Mouse (Mus musculus) stomach, postnatal 0 days (tissue): ENCODE measurements at regions not wholly inside any gene's neighbourhood (a gene's known extent, or its start where the extent isn't known, plus 50 kb on each side); places are given as distances from the start of the nearest gene placed in this dataset.

Experiments used
- ATAC-seq: fragments of 200-750 bp; cut with Nextera tagmentation; 2 replicates; pipeline ENCODE4 v1.8.0; 2017; ENCODE audit not compliant: low FRiP score, low TSS enrichment
- DNase-seq: peaks from one replicate; pipeline ENCODE4 v3.0.0-alpha.2; 2016; ENCODE audit warnings: low spot score
- H3K27ac ChIP-seq: fragments of 300-500 bp; sonication (generic); replicated peaks from 2 replicates; pipeline ENCODE4 v1.5.1; 2014; ENCODE audit warnings: mild to moderate bottlenecking, control low read depth
- H3K27me3 ChIP-seq: fragments of 300-500 bp; sonication (generic); 2 replicates; pipeline ENCODE4 v1.6.1; 2014; ENCODE audit warnings: low read length; ENCODE audit not compliant: control insufficient read depth, insufficient read depth
- H3K36me3 ChIP-seq: fragments of 300-500 bp; sonication (generic); 2 replicates; pipeline ENCODE4 v1.6.1; 2014; ENCODE audit warnings: low read length, mixed read lengths; ENCODE audit not compliant: control insufficient read depth, insufficient read depth
- H3K4me1 ChIP-seq: fragments of 300-500 bp; sonication (generic); replicated peaks from 2 replicates; pipeline ENCODE4 v1.6.1; 2014; ENCODE audit warnings: antibody characterized with exemption; ENCODE audit not compliant: control insufficient read depth, insufficient read depth
- H3K4me2 ChIP-seq: fragments of 300-500 bp; sonication (generic); replicated peaks from 2 replicates; pipeline ENCODE4 v1.6.1; 2014; ENCODE audit warnings: low read depth, mild to moderate bottlenecking, control low read depth, moderate library complexity
- H3K4me3 ChIP-seq: fragments of 300-500 bp; sonication (generic); 2 replicates; pipeline ENCODE4 v1.5.1; 2014; ENCODE audit warnings: low read depth, low read length, control low read depth
- H3K9ac ChIP-seq: fragments of 300-500 bp; sonication (generic); 2 replicates; pipeline ENCODE4 v1.6.1; 2014; ENCODE audit warnings: mild to moderate bottlenecking, low read length, control low read depth, mixed read lengths
- H3K9me3 ChIP-seq: fragments of 300-500 bp; sonication (generic); 2 replicates; pipeline ENCODE4 v1.6.1; 2016; ENCODE audit warnings: low read length; ENCODE audit not compliant: control insufficient read depth
- CTCF ChIP-seq: IDR thresholded peaks from 2 replicates; pipeline ENCODE4 v1.5.1; 2016; ENCODE audit warnings: antibody characterized with exemption, low read depth, mild to moderate bottlenecking, moderate library complexity
- EP300 ChIP-seq: optimal IDR thresholded peaks from 2 replicates; pipeline ENCODE3; 2016; ENCODE audit warnings: antibody characterized with exemption
- WGBS: fragments of 180-500 bp; shearing (Covaris S2); extraction: QIAGEN DNeasy Blood & Tissue Kit; methylation state at CpG from one replicate; pipeline ENCODE4 v1.1.7; 2014; 5-methylcytosine and 5-hydroxymethylcytosine counted together

GRCm38 (mm10) chr2:3941496-3941895 is 76.0 kb upstream of the Frmd4a start:
- no peak overlapping the region for H3K4me2 ChIP-seq
- TF ChIP-seq CTCF (no peak), EP300 (no peak)
- 92% methylated on average over 1 of the region's 1 CpGs for WGBS
- no peaks in the 10 kb centered on the region for H3K27me3 ChIP-seq
- ATAC-seq (no peak), DNase-seq (no peak)
- no peaks in the 10 kb centered on the region for H3K36me3 ChIP-seq
- H3K4me1 ChIP-seq, result no peaks in the 10 kb centered on the region
- no peak overlapping the region for H3K27ac ChIP-seq
- no peaks in the 10 kb centered on the region for H3K9me3 ChIP-seq
- H3K9ac ChIP-seq, result no peak overlapping the region
- no peak overlapping the region for H3K4me3 ChIP-seq

- Histone ChIP-seq H3K4me1 (no peaks in the 10 kb centered on the region), H3K36me3 (no peaks in the 10 kb centered on the region), H3K4me3 (no peak overlapping the region), H3K9me3 (no peaks in the 10 kb centered on the region), H3K4me2 (no peak overlapping the region), H3K27ac (no peak overlapping the region), H3K9ac (no peak overlapping the region), H3K27me3 (no peaks in the 10 kb centered on the region)
- TF ChIP-seq CTCF (no peak), EP300 (no peak)
- ATAC-seq, result no peak
- no peak for DNase-seq
- 91% methylated on average over 3 of the region's 3 CpGs for WGBS
These were observed 70.1 kb upstream of the Frmd4a start for GRCm38 (mm10) chr2:3947432-3947831.

- TF ChIP-seq CTCF (no peak), EP300 (no peak)
- 54% methylated on average over 1 of the region's 1 CpGs for WGBS
- Histone ChIP-seq H3K36me3 (no peaks in the 10 kb centered on the region), H3K9ac (no peak overlapping the region), H3K4me2 (no peak overlapping the region), H3K4me1 (no peaks in the 10 kb centered on the region), H3K9me3 (no peaks in the 10 kb centered on the region), H3K27ac (no peak overlapping the region), H3K4me3 (no peak overlapping the region), H3K27me3 (no peaks in the 10 kb centered on the region)
- no peak for DNase-seq
- no peak for ATAC-seq
These were observed 69.2 kb upstream of the Frmd4a start for GRCm38 (mm10) chr2:3948331-3948730.

GRCm38 (mm10) chr2:3957491-3957890 is 60.0 kb upstream of the Frmd4a start:
- Histone ChIP-seq H3K9ac (no peak overlapping the region), H3K27me3 (no peaks in the 10 kb centered on the region), H3K27ac (no peak overlapping the region), H3K4me3 (no peak overlapping the region), H3K4me1 (no peaks in the 10 kb centered on the region), H3K4me2 (no peak overlapping the region), H3K36me3 (no peaks in the 10 kb centered on the region), H3K9me3 (0 out of 2 replicates have a peak, but pooled peaks cover 5% of the 10 kb centered on the region)
- ATAC-seq (no peak), DNase-seq (no peak)
- no peak for TF ChIP-seq CTCF
- no peak for TF ChIP-seq EP300

GRCm38 (mm10) chr2:3958065-3958641 is 59.4 kb upstream of the Frmd4a start:
- no peak overlapping the region for H3K27ac ChIP-seq
- no peaks in the 10 kb centered on the region for H3K4me1 ChIP-seq
- H3K4me2 ChIP-seq, result 0 out of 2 replicates have a peak overlapping the region, but pooled peaks have one; percentile 14
- H3K27me3 ChIP-seq, result no peaks in the 10 kb centered on the region
- ATAC-seq, result peak; percentile 70
- H3K9me3 ChIP-seq, result 0 out of 2 replicates have a peak, but pooled peaks cover 5% of the 10 kb centered on the region
- H3K4me3 ChIP-seq, result no peak overlapping the region
- H3K9ac ChIP-seq, result no peak overlapping the region
- WGBS, result 27% methylated on average over 12 of the region's 12 CpGs
- H3K36me3 ChIP-seq, result no peaks in the 10 kb centered on the region
- peak; percentile 65 for DNase-seq
- TF ChIP-seq EP300, result no peak
- TF ChIP-seq CTCF, result no peak

- Histone ChIP-seq H3K4me1 (no peaks in the 10 kb centered on the region), H3K9me3 (0 out of 2 replicates have a peak, but pooled peaks cover 5% of the 10 kb centered on the region), H3K36me3 (no peaks in the 10 kb centered on the region), H3K4me3 (no peak overlapping the region), H3K9ac (no peak overlapping the region), H3K4me2 (no peak overlapping the region), H3K27me3 (no peaks in the 10 kb centered on the region), H3K27ac (no peak overlapping the region)
- DNase-seq, result no peak
- 87% methylated on average over 4 of the region's 4 CpGs for WGBS
- ATAC-seq, result no peak
- TF ChIP-seq CTCF (no peak), EP300 (no peak)
These were observed 58.8 kb upstream of the Frmd4a start for GRCm38 (mm10) chr2:3958711-3959110.
